Mouse (Mus musculus) layer of hippocampus, adult 11-12 months (tissue): ENCODE measurements at regions not wholly inside any gene's neighbourhood (a gene's known extent, or its start where the extent isn't known, plus 50 kb on each side); places are given as distances from the start of the nearest gene placed in this dataset.
A peak's percentile ranks its signal among the peaks of the same experiment; 100 is the strongest.

Experiments
- DNase-seq: peaks from one replicate; pipeline ENCODE4 v3.0.0; 2022; ENCODE audit warnings: low spot score

- DNase-seq, result no peak
Observed at GRCm38 (mm10) chr4:9935949-9936348, 938.3 kb upstream of the 2610301B20Rik start.

- no peak for DNase-seq
Observed at GRCm38 (mm10) chr4:9951441-9951840, 922.9 kb upstream of the 2610301B20Rik start.

DNA sequence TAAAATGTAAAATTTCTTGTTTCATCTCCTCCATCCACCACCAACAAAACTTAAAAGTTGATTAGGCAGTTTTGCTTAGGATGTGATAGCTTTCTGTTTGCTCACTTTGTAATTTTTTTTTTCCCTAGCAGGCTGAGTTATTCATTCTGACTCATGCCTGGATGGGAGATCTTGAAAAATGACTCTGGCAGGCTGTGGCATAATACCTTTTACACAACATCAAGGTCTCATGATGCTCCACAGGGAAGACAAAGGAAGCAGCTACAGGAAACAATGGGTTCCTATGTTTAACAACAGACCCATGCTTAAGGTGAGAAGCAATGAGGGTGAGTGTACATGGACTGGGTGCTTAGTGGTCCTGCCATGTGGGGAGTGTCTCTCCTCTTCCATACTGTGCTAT, 899.7 kb upstream of the 2610301B20Rik start:
- no peak for DNase-seq

- no peak for DNase-seq
Observed at GRCm38 (mm10) chr4:9981354-9982040, 892.8 kb upstream of the 2610301B20Rik start.

DNA sequence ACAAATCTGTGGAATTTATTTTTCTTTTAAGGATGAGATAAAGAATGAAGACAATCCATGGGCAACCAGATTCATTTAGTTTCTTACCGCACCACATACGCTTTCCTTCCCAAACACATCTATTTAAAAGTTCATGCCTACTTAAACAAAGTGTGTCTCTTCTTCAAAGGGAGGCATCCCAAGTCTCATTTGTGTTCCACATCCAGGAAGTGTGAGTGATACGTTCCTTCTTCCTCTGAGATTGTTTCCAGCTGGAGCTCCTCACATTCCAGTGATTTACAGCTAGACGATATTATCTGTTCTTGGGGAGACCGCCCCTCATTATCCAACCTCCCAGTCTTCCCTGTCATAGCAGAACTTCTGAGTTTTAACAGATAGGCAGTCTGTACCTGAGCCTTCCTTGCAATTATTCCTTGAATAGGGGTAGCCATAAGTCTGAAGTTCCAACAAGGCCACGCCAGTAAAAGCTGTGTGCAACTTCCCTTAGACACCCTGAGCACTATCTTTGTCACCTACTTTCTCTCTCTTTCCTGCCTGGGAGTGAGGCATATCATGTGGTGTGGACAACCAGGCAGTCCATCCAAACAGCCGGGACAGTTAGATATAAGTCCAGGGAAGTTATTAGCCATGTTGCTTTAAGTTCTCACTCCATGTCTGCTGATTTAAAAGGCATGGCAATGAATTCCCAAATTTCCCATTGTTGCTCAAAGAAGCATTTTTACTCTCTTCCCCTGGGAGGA, 891.3 kb upstream of the 2610301B20Rik start:
- DNase-seq, result no peak

DNA sequence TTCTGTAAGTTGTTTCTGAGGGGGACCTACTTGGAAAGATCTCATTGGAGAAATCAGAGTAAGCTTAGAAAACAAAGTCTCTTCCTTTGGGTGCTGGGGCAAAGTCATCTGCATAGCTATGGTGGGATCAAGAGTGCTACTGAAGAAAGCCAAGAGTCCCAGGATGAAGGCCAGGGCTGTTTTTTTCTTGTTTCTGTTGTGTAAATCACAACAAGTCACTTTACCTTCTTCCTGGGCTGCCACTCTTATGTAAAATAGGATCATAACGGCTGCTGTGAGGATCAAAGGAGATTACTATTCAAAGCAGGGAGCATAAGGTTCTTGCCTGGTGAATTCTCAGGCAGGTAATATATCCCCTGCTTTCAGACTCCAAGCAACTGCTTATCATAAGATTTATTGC, 880.4 kb upstream of the 2610301B20Rik start:
- no peak for DNase-seq

GRCm38 (mm10) chr4:9994466-9994865, 879.8 kb upstream of the 2610301B20Rik start:
- DNase-seq, result no peak

GRCm38 (mm10) chr4:10030316-10030715, 844.0 kb upstream of the 2610301B20Rik start:
- DNase-seq, result no peak

DNA sequence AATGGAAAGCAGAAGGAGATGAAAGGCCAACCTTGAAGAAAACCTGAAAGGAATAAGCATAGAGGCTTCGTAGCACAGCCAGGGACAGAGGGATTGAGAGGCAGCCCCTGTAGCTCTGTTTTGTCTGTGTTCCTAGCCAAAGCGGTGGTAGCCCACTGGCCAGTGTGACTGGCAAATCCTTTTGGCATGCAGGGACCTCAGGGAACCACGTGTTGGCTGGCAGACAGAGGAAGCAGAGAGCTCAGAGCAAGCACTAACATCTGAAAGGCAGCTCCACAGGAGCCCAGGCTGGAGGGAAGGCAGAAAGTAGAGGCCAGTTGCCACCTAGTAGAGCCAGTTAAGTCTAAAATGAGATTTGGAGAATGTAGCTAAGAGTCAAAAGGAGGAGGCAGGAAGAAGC, 842.5 kb upstream of the 2610301B20Rik start:
- DNase-seq, result no peak

GRCm38 (mm10) chr4:10035336-10035735, 839.0 kb upstream of the 2610301B20Rik start:
- DNase-seq, result no peak

DNA sequence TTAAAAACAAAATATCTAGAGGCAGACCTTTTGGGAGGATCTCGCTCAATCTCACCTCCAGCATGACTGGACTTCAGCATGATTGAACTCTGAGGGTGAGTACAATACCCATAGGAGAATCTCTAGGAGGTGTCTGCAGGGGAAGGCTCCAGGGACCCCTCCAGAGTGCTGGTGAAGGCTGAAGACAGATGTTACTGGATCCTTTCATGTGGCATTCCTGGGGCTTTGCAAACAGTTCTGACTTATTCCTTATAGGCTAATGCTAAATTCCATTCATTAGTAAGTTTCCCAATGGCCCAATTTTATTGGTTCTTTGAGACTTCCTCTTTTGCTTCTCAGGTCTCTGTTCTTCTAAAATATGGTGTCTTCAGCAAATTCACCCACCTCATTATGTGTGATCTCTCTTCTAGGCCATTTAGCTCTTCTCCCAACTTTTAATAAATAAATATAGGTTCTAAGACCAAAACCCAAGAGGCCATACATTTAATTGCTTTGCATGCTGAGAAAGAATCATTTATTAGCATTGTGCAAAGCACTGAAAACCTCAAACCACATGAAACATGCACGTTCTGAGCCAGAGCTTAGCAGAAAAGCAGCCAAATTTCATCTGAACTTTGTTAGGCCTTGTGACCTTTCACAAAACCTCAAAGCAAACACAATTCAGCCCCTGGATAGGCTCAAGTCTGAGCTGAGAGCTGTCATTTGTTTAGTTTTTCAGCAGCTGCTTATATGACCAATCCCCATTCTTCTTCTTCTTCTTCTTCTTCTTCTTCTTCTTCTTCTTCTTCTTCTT, 832.8 kb upstream of the 2610301B20Rik start:
- DNase-seq, result no peak

GRCm38 (mm10) chr4:10048770-10049169, 825.5 kb upstream of the 2610301B20Rik start:
- DNase-seq, result no peak

GRCm38 (mm10) chr4:10049411-10049810, 824.9 kb upstream of the 2610301B20Rik start:
- DNase-seq, result no peak

DNA sequence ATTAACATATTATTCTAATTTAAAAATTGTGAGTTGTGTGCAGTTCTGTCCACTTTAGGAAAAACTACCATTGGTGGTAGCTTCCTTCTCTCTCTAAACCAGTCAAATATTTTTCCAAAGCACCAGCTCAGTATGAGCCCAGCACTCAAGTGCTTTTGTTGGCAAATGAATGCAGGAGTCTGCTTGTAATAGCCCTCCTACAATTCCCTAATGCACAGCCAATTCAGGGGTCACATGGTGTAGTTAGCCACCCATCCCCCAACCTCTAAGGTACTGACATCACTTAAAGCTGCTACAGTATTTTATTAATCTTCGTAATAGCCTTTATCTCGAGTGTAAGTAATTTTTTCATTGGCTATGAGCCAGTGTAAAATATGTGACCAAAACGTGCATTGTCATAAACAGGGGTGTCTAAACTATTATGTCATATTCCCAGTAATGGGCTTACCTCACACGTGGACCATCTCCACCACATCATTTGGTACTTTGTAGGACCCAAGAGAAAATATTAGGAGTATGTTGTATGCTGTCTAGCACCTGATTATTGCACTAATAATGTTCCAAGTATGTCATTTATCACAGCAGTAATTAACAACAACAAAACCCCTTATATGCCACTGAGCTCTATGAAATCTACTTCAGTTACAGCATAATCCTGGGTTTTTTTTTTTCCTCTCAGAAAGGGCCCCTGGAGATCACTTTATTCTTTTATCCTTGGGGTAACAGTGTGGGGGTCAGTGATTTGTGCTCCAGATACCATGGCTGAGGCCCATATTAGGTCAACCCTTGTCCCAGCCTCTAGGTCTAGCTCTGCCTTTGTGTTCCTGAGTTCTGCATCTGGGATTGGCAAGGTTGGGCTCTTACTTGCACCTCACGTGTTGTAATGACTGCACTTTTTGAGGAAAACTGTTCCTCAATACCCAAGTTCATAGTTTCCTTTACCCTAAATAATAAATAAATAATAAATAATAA, 822.7 kb upstream of the 2610301B20Rik start:
- no peak for DNase-seq

- no peak for DNase-seq
Observed at GRCm38 (mm10) chr4:10052869-10053268, 821.4 kb upstream of the 2610301B20Rik start.

DNA sequence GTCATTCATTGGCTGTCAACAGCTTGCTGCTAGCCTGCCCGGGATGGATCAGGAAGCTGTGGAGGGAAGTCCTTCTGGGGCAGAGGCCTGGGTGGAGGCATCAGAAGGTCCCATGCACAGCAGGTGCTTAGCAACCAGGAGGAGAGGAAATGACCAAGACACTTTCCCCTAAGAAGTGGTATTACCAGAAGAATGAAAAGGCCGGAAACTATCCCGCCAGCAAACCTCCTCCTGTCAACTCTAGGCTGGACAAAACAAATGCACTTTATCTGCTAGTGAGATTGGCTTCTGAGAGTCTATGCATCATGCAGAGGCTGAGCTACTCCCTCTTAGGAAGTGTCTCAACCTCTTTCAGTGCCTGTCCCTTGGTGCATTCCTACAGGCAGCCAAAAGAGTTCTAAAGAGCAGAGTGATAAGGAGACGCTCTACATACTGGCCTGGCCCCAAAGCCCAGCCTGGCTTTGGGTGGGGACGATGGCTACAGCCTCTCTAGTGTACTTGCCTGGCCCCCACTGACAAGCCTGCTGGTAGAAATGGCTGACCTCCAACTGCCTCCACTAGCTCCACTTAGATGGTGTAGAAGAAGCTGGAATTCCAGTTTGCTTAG, 801.7 kb upstream of the 2610301B20Rik start:
- no peak for DNase-seq

DNA sequence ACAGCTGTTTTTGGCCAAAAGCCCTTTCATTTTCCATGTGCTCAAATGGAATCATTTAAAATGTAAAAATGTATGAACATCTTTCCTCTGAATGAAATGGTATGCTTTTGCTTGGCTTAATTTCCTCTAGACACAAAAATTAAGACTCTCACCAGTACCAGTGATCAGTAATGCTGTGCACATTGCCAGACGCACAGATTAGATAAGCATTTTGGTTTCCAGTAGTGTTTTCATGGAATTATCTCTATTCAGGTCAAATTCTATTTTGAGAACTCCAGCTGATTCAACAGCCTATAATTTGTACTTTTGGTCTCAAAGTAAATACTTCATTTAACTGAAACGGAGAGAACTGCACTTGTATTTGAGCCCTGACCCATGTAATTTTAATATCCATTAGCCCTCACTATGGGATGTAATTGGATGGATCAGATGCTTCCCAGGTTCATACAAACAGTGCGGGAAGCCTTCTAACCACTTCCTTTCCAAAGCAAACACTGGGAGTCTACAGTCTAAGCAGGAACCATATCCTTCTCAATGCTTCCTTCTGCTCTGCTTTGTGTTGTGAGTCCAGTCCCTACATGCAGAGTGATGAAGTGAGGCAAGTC, 794.6 kb upstream of the 2610301B20Rik start:
- DNase-seq, result no peak

DNA sequence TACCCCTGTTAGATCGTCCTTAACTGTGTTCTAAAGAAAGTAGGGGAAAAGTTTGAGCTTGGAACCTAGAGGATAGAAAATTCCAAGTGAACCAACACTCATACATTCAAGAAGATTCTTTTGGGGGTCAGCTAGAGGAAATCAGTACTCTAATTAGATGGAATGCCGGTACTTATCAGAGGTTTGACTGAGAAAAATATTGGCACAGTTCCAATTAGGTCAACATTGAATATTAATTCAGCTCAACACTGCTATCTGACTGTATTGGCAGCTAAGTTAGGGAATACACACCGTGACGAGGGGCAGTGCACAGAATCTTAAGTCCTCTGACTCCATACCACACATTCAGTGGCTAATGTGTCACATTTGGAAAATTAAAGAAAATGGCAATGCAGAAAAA, 759.5 kb upstream of the 2610301B20Rik start:
- DNase-seq, result no peak

- DNase-seq, result no peak
Observed at GRCm38 (mm10) chr4:10117964-10118363, 756.3 kb upstream of the 2610301B20Rik start.

DNA sequence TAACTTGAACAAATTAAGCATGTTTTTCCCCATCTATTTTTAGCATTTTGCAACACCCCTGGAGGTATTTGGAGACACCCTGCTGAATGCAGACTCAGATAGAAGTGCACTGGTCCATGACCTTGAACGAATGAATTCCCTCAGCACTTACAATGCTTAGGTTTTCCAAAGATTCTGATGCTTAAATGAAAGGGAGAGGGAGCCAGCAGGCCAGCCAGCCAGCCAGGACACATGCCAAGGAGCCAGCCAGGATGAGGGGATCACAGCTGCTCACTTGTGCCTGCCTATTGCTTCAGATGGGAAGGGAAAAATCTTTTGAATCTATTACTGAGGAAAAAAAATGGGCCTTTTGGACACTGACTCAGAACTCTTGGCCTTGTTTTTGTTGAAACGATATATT, 750.0 kb upstream of the 2610301B20Rik start:
- DNase-seq, result peak; percentile 9
